Mouse (Mus musculus) myocyte (in vitro differentiated cells): Measurements from ENCODE around the gene Syt8. TPM values are rescaled to one million over a fixed set of nuclear protein-coding genes. Genes with fewer than 3 reads are reported as not detected.

Experiments
- H3K27me3 ChIP-seq: one replicate; pipeline ENCODE4 v1.6.1; 2011; ENCODE audit not compliant: control insufficient read depth, insufficient read depth, insufficient read length
- H3K36me3 ChIP-seq: one replicate; pipeline ENCODE4 v1.6.1; 2011; ENCODE audit not compliant: control insufficient read depth, insufficient read depth
- H3K4me2 ChIP-seq: one replicate; pipeline ENCODE4 v1.6.1; 2011; ENCODE audit warnings: low read depth, control low read depth
- H3K4me3 ChIP-seq: one replicate; pipeline ENCODE4 v1.5.1; 2011; ENCODE audit warnings: mild to moderate bottlenecking, control low read depth, moderate library complexity
- H3K79me2 ChIP-seq: one replicate; pipeline ENCODE4 v1.6.1; 2011; ENCODE audit not compliant: control insufficient read depth, insufficient read depth
- H3ac ChIP-seq: one replicate; pipeline ENCODE4 v1.6.1; 2011; ENCODE audit not compliant: control insufficient read depth, insufficient read length
- CEBPB ChIP-seq: IDR thresholded peaks from 2 replicates; pipeline ENCODE4 v1.6.1; 2011; ENCODE audit warnings: mild to moderate bottlenecking, moderate library complexity; ENCODE audit not compliant: poor library complexity, insufficient read depth, severe bottlenecking
- E2F4 ChIP-seq: IDR thresholded peaks from one replicate; pipeline ENCODE4 v1.6.1; 2011; ENCODE audit warnings: mild to moderate bottlenecking, control low read depth, moderate library complexity; ENCODE audit not compliant: insufficient read depth
- MAX ChIP-seq: IDR thresholded peaks from one replicate; pipeline ENCODE4 v1.6.1; 2011; ENCODE audit warnings: low read depth, mild to moderate bottlenecking, control low read depth
- MYOD1 ChIP-seq, 3 experiments: IDR thresholded peaks; one replicate each; pipeline ENCODE4 v1.6.1; 2011; ENCODE audit warnings: control low read depth in 2 of 3, low read depth in 2 of 3, mild to moderate bottlenecking in 2 of 3, moderate library complexity in 1 of 3; ENCODE audit not compliant: insufficient read length in 2 of 3, control insufficient read depth in 1 of 3
- MYOG ChIP-seq, 3 experiments: IDR thresholded peaks; one replicate each; pipeline ENCODE4 v1.6.1; 2011; ENCODE audit warnings: control low read depth in 2 of 3, low read depth in 2 of 3, mild to moderate bottlenecking in 2 of 3; ENCODE audit not compliant: insufficient read length in 2 of 3, control insufficient read depth in 1 of 3, insufficient read depth in 1 of 3
- POLR2A ChIP-seq: IDR thresholded peaks from one replicate; pipeline ENCODE4 v1.6.1; 2011; ENCODE audit warnings: low read depth, mild to moderate bottlenecking, control low read depth, moderate library complexity; ENCODE audit not compliant: insufficient read length
- POLR2AphosphoS2 ChIP-seq: IDR thresholded peaks from one replicate; pipeline ENCODE4 v1.6.1; 2011; ENCODE audit warnings: low read depth, control low read depth; ENCODE audit not compliant: insufficient read length
- REST ChIP-seq: IDR thresholded peaks from one replicate; pipeline ENCODE4 v1.6.1; 2011; ENCODE audit warnings: mild to moderate bottlenecking, control low read depth, moderate library complexity; ENCODE audit not compliant: insufficient read depth, insufficient read length
- SRF ChIP-seq: IDR thresholded peaks from one replicate; pipeline ENCODE4 v1.6.1; 2011; ENCODE audit warnings: low read depth; ENCODE audit not compliant: control insufficient read depth, insufficient read length
- TCF12 ChIP-seq: IDR thresholded peaks from one replicate; pipeline ENCODE4 v1.6.1; 2011; ENCODE audit warnings: mild to moderate bottlenecking, control low read depth; ENCODE audit not compliant: poor library complexity, insufficient read depth, severe bottlenecking
- TCF3 ChIP-seq: IDR thresholded peaks from one replicate; pipeline ENCODE4 v1.6.1; 2011; ENCODE audit warnings: low read depth, control low read depth; ENCODE audit not compliant: insufficient read length
- USF1 ChIP-seq: IDR thresholded peaks from one replicate; pipeline ENCODE4 v1.6.1; 2011; ENCODE audit warnings: low read depth, mild to moderate bottlenecking, control low read depth, moderate library complexity
- polyA plus RNA-seq: library from polyadenylated mRNA; unstranded; fragments of >200 nt; fragmentation: generic; extraction: Trizol; gene quantifications from one replicate; pipeline ENCODE4 v1.2.1, GENCODE M21; 2012; ENCODE audit warnings: missing spikeins

Gene Syt8
- polyA plus RNA-seq, 1 experiment: 14.5 TPM

GRCm38 (mm10) chr7:142428213-142428612, 6.4 kb upstream of the Syt8 start:
- H3K27me3 ChIP-seq: no peaks in the 10 kb centered on the region
- H3ac ChIP-seq: no peak overlapping the region
- TF ChIP-seq USF1 (no peak), MYOG (IDR thresholded peaks at IDR 0.05; ENCODE audit: control insufficient read depth in 1 of 3, insufficient read depth in 1 of 3, insufficient read length in 2 of 3, low read depth in 2 of 3) (peak in 1 of 3 experiments; percentile 41)
- H3K4me3 ChIP-seq: no peak overlapping the region
- no peak overlapping the region for H3K4me2 ChIP-seq
- H3K36me3 ChIP-seq: no peaks in the 10 kb centered on the region
- no peaks in the 10 kb centered on the region for H3K79me2 ChIP-seq

DNA sequence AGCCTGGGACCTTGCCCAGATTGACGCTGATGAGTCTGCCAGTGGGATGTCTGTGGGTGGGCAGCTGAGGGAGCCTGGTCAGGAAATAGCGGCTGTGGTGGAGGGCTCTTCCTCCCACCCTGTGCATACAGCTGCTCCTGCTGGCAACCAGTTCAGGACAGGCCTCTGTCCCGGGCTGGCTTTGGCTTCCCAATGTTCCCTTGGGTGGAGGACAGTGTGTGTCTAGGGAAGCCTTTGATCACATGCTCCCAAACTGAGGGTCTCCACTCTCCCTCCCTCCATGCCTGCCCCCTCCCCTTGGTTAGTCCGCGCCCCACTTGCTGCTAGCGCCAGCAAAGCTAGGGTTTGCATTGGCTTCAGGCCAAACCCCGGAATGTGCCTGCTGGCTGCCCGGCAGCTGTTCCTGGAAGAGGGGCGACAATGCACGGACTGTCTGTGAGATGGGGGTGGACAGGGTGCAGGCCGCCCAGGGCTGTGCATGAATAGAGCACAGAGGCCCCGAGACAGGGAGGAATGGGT, 4.4 kb upstream of the Syt8 start:
- no peaks in the 10 kb centered on the region for H3K36me3 ChIP-seq
- H3K79me2 ChIP-seq: no peaks in the 10 kb centered on the region
- H3K27me3 ChIP-seq: no peaks in the 10 kb centered on the region
- peak overlapping the region; percentile 70 for H3K4me2 ChIP-seq
- no peak overlapping the region for H3ac ChIP-seq
- no peak overlapping the region for H3K4me3 ChIP-seq
- TF ChIP-seq POLR2AphosphoS2 (no peak), TCF12 (peak; percentile 78), CEBPB (no peak), TCF3 (peak; percentile 87), SRF (no peak), POLR2A (peak; percentile 22), REST (no peak), E2F4 (no peak), MYOG (IDR thresholded peaks at IDR 0.05; ENCODE audit: control insufficient read depth in 1 of 3, insufficient read depth in 1 of 3, insufficient read length in 2 of 3, low read depth in 2 of 3) (peak; percentile 58 to 98 (median 93)), USF1 (no peak), MYOD1 (IDR thresholded peaks at IDR 0.05; ENCODE audit: control insufficient read depth in 1 of 3, insufficient read length in 2 of 3, low read depth in 2 of 3) (peak in 2 of 3 experiments; percentile 92 to 94), MAX (no peak)

DNA sequence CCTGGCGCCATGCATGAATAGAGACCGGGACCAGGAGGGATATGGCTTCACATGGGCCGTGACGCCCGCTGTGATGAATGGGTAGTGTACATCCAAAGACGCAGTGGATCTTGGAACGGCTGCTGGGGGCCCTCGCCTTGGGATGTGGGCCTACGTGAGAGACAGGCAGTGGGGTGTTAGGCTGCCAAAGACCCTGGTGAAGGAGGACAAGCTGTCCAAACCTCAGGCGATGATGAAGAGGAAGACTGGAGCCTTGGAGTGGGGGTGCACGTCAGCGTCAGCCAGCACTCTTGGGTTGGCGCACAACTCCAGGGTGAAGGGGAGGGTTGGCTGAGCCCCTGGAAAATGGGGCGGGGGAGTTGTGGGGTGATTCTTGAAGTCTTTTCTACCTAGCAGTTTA, 3.5 kb upstream of the Syt8 start:
- H3K4me2 ChIP-seq: peak overlapping the region; percentile 70
- no peak overlapping the region for H3ac ChIP-seq
- TF ChIP-seq MYOD1 (IDR thresholded peaks at IDR 0.05; ENCODE audit: control insufficient read depth in 1 of 3, insufficient read length in 2 of 3, low read depth in 2 of 3) (no peak), TCF3 (no peak), CEBPB (no peak), USF1 (no peak), POLR2AphosphoS2 (no peak), POLR2A (no peak), MAX (no peak), SRF (no peak), E2F4 (no peak), MYOG (IDR thresholded peaks at IDR 0.05; ENCODE audit: control insufficient read depth in 1 of 3, insufficient read depth in 1 of 3, insufficient read length in 2 of 3, low read depth in 2 of 3) (no peak), TCF12 (no peak), REST (no peak)
- H3K79me2 ChIP-seq: no peaks in the 10 kb centered on the region
- no peak overlapping the region for H3K4me3 ChIP-seq
- H3K27me3 ChIP-seq: no peaks in the 10 kb centered on the region
- H3K36me3 ChIP-seq: no peaks in the 10 kb centered on the region

GRCm38 (mm10) chr7:142433623-142434022, 1.0 kb upstream of the Syt8 start:
- Histone ChIP-seq H3K27me3 (no peaks in the 10 kb centered on the region), H3K4me3 (no peak overlapping the region), H3K36me3 (no peaks in the 10 kb centered on the region), H3K79me2 (no peaks in the 10 kb centered on the region), H3ac (no peak overlapping the region), H3K4me2 (no peak overlapping the region)
- no peak for TF ChIP-seq REST
- TF ChIP-seq USF1: no peak
- no peak for TF ChIP-seq SRF
- no peak for TF ChIP-seq MYOG (IDR thresholded peaks at IDR 0.05; ENCODE audit: control insufficient read depth in 1 of 3, insufficient read depth in 1 of 3, insufficient read length in 2 of 3, low read depth in 2 of 3)
- no peak for TF ChIP-seq MYOD1 (IDR thresholded peaks at IDR 0.05; ENCODE audit: control insufficient read depth in 1 of 3, insufficient read length in 2 of 3, low read depth in 2 of 3)
- no peak for TF ChIP-seq POLR2AphosphoS2
- no peak for TF ChIP-seq CEBPB

DNA sequence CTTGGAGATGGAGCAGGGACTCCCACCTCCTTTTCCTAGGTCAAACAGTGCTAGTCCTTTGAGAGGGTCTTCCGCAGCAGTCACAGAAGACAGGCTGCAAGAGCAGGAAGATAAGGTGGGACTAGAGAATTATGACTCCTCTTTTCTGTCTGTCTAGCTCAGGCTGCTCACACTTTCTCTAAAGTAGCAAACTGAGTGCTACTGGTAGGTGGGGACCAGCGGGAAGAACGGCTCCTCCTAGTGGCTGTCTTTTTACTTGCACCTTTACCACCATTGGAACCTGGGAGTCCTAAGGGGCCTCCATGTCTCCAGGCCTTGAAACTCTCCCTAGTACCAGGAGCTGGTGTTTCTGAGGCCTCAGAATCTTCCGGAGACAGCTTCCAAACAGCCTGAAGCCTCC, 874 bp downstream of the Syt8 start:
- H3K36me3 ChIP-seq: no peaks in the 10 kb centered on the region
- H3K4me3 ChIP-seq: no peak overlapping the region
- H3K27me3 ChIP-seq: no peaks in the 10 kb centered on the region
- H3K79me2 ChIP-seq: no peaks in the 10 kb centered on the region
- no peak overlapping the region for H3ac ChIP-seq
- TF ChIP-seq POLR2A (no peak), SRF (no peak), MAX (no peak), POLR2AphosphoS2 (no peak), TCF12 (no peak), CEBPB (no peak), MYOD1 (IDR thresholded peaks at IDR 0.05; ENCODE audit: control insufficient read depth in 1 of 3, insufficient read length in 2 of 3, low read depth in 2 of 3) (no peak), USF1 (no peak), MYOG (IDR thresholded peaks at IDR 0.05; ENCODE audit: control insufficient read depth in 1 of 3, insufficient read depth in 1 of 3, insufficient read length in 2 of 3, low read depth in 2 of 3) (no peak), TCF3 (no peak)
- H3K4me2 ChIP-seq: peak overlapping the region; percentile 60
